Mouse (Mus musculus): ENCODE data around the gene Ptpn12. TPM values are rescaled to one million over a fixed set of nuclear protein-coding genes. Genes with fewer than 3 reads are reported as not detected.

Ptpn12 gene
- polyA plus RNA-seq, 1 experiment from 2014 or later, result 9.0 TPM

DNA sequence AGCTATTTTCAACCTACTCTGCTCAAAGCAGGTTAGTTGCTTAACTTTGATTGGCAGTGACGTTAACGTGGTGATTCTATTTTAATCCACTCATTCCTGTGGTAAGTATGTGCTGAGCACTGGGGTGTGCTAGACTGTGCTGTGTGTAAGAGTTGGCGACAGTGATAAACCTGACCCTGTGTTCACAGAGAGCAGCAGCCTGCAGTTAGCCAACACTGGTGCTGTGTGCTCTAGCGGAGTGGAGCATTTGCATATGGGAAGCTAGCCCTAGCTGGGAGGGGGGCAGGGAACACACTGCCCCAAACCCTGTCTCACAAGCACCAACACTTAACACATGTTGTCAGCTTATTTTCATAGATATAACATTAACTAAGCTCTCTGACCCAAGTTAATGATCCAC lies 87.8 kb downstream of the Ptpn12 start:
- H3K27me3 ChIP-seq (ENCODE audit: control insufficient read depth, insufficient read depth, low read depth, low read length), result no peaks in the 10 kb centered on the region
- H3K27ac ChIP-seq (ENCODE audit: low read length), result no peak overlapping the region
- no peak overlapping the region for H3K4me3 ChIP-seq (ENCODE audit: low read depth, low read length)
- no peaks in the 10 kb centered on the region for H3K9me3 ChIP-seq (replicated peaks; ENCODE audit: control insufficient read depth, low read length)
- WGBS (ENCODE audit: insufficient replicate concordance), result 17% methylated on average over 4 of the region's 4 CpGs
- H3K36me3 ChIP-seq (ENCODE audit: control insufficient read depth, insufficient read depth), result no peaks in the 10 kb centered on the region
- peaks cover 3% of the 10 kb centered on the region for H3K4me1 ChIP-seq (ENCODE audit: control insufficient read depth, low read depth, low read length)
- ATAC-seq (ENCODE audit: low read depth), result peak; percentile 62
- H3K4me2 ChIP-seq (ENCODE audit: low read depth, low read length), result no peak overlapping the region
- H3K9ac ChIP-seq (ENCODE audit: low read depth, low read length), result no peak overlapping the region

DNA sequence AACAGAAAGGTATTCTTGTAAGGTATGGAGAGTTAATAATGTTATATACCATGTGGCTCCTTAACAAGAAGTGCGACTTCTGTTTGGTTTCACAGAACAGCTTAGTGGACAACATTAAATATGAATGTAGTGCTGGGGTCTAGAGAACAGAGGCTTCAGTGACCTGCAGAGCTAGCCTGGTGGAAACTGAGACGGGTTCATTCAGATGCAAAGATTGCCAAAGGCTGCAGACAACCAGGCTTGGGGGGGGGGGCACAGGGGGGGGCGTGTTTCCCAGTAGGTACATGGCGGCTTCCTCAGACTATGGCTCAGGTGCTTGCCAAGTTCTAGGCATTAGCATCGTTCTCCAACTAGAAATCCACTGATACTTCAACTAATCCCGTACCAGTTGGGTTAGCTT lies 91.3 kb downstream of the Ptpn12 start:
- Histone ChIP-seq H3K9me3 (replicated peaks; ENCODE audit: control insufficient read depth, low read length) (no peaks in the 10 kb centered on the region), H3K9ac (ENCODE audit: low read depth, low read length) (no peak overlapping the region), H3K4me2 (ENCODE audit: low read depth, low read length) (no peak overlapping the region), H3K4me1 (ENCODE audit: control insufficient read depth, low read depth, low read length) (peaks cover 3% of the 10 kb centered on the region), H3K4me3 (ENCODE audit: low read depth, low read length) (no peak overlapping the region), H3K27ac (ENCODE audit: low read length) (no peak overlapping the region), H3K27me3 (ENCODE audit: control insufficient read depth, insufficient read depth, low read depth, low read length) (no peaks in the 10 kb centered on the region), H3K36me3 (ENCODE audit: control insufficient read depth, insufficient read depth) (no peaks in the 10 kb centered on the region)
- ATAC-seq (ENCODE audit: low read depth), result no peak
- WGBS (ENCODE audit: insufficient replicate concordance), result 79% methylated on average over 6 of the region's 6 CpGs

DNA sequence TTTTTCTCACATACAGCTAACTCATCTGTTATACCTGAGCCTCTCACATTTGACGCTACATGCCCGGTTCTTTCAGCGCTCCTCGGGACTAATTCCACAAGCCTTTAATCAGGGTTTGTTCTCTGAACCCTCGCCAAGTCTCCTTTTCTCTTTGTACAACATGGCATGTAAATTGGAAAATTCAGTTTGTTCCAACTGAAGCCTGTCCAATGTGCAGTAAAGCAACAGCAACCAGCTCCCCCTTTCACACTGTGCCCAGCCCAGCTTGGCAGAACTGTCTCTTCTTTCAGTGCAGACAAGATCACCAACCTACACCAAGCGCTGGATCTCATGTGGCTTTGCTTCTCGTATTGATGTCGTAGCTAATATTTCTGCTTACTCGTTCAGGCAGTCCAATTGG lies 92.4 kb downstream of the Ptpn12 start:
- Histone ChIP-seq H3K4me1 (ENCODE audit: control insufficient read depth, low read depth, low read length) (peaks cover 3% of the 10 kb centered on the region), H3K27ac (ENCODE audit: low read length) (no peak overlapping the region), H3K27me3 (ENCODE audit: control insufficient read depth, insufficient read depth, low read depth, low read length) (no peaks in the 10 kb centered on the region), H3K4me3 (ENCODE audit: low read depth, low read length) (no peak overlapping the region), H3K4me2 (ENCODE audit: low read depth, low read length) (no peak overlapping the region), H3K9ac (ENCODE audit: low read depth, low read length) (no peak overlapping the region), H3K36me3 (ENCODE audit: control insufficient read depth, insufficient read depth) (no peaks in the 10 kb centered on the region), H3K9me3 (replicated peaks; ENCODE audit: control insufficient read depth, low read length) (no peaks in the 10 kb centered on the region)
- ATAC-seq (ENCODE audit: low read depth), result no peak
- 80% methylated on average over 9 of the region's 9 CpGs for WGBS (ENCODE audit: insufficient replicate concordance)

DNA sequence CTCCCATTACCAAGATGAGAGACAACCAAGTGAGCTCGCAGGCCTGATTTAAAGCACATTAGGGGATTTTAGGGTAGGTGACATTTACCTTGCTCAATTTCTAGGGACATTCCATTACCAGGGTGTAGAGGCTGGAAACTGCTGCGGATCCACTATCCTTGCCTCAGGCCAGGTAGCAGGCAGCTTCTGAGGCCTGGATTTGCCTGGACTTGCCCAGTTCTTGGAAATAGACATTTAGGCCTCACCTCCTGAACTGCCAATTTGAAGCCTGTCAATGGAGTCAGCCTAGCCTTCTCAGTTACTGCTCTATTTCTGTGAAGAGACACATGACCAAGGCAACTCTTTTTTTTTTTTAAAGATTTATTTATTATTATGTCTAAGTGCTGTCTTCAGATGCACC lies 94.8 kb downstream of the Ptpn12 start:
- no peak overlapping the region for H3K4me2 ChIP-seq (ENCODE audit: low read depth, low read length)
- 81% methylated on average over 2 of the region's 2 CpGs for WGBS (ENCODE audit: insufficient replicate concordance)
- no peak overlapping the region for H3K27ac ChIP-seq (ENCODE audit: low read length)
- H3K27me3 ChIP-seq (ENCODE audit: control insufficient read depth, insufficient read depth, low read depth, low read length), result no peaks in the 10 kb centered on the region
- H3K9me3 ChIP-seq (replicated peaks; ENCODE audit: control insufficient read depth, low read length), result no peaks in the 10 kb centered on the region
- H3K9ac ChIP-seq (ENCODE audit: low read depth, low read length), result no peak overlapping the region
- H3K36me3 ChIP-seq (ENCODE audit: control insufficient read depth, insufficient read depth), result peaks cover 3% of the 10 kb centered on the region; the same call in 1 of the 2 replicates
- no peak for ATAC-seq (ENCODE audit: low read depth)
- H3K4me3 ChIP-seq (ENCODE audit: low read depth, low read length), result no peak overlapping the region
- H3K4me1 ChIP-seq (ENCODE audit: control insufficient read depth, low read depth, low read length), result peaks cover under 1% of the 10 kb centered on the region

DNA sequence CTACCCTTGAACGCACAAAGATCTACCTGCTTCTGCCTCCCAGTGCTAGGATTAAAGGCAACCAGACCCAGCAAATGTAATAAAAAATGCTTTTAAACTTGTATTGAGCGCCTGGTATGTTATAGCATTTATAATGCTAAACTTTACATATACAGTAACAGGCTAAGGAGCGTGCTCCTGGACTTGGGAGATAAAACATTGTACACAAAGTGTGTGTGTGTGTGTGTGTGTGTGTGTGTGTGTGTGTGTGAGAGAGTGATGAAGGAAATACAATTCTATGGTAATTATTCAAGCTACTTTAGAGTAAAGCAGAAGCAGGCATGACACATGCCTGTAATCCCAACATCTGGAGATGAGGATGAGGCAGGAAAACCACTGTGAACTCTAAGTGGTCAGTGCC lies 99.4 kb downstream of the Ptpn12 start, which contains the start of gene Rsbn1l:
Gene Rsbn1l (minus strand): TSS at position 101 of the 400 bp plus-strand sequence.
- peak within 1 kb of the TSS; percentile 20 for H3K4me3 ChIP-seq (ENCODE audit: low read depth, low read length)
- H3K4me2 ChIP-seq (ENCODE audit: low read depth, low read length), result peak within 1 kb of the TSS; percentile 42
- H3K9me3 ChIP-seq (replicated peaks; ENCODE audit: control insufficient read depth, low read length), result no peaks in the 10 kb centered on the region
- H3K9ac ChIP-seq (ENCODE audit: low read depth, low read length), result peak within 1 kb of the TSS; percentile 32
- H3K36me3 ChIP-seq (ENCODE audit: control insufficient read depth, insufficient read depth), result peaks cover 5% of the 10 kb centered on the region; the same call in 1 of the 2 replicates
- peak within 1 kb of the TSS; percentile 68 for H3K27ac ChIP-seq (ENCODE audit: low read length)
- H3K27me3 ChIP-seq (ENCODE audit: control insufficient read depth, insufficient read depth, low read depth, low read length), result no peaks in the 10 kb centered on the region
- peaks cover 15% of the 10 kb centered on the region for H3K4me1 ChIP-seq (ENCODE audit: control insufficient read depth, low read depth, low read length)
- ATAC-seq (ENCODE audit: low read depth), result no peak
- WGBS (ENCODE audit: insufficient replicate concordance), result 84% methylated on average over 3 of the region's 3 CpGs

DNA sequence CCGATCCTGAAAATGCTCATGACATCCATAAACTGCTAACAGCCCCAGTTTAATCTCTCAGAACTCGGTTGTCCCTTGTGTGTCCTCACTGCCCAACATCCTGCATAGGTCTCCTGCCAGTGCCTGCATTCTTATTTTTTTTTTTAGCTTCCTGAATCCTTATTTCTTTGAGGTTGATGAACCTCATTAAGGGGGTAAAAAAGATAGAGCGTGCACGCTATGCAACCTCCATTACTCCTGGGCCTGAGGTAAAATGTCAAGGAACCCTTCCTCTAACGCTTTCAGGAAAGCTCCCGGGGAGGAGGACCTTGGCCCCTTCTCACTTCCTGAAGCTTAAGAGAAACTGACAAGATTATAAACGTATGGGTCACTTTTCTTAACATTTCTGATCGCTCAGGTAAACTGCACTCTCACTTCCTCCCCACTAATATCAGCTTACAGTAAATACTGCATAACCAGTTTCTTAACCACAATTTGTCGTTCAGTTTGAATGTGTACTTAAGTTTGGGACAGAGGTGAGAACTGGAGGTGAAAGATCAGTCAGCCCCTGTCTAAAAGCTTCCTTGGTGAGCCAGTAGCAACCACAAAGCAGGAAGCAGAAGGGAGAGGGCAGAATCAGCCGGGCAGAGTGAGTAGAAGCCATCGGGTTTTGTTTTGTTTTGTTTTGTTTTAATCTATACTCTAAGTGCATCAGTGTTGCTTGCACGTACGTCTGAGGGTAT lies 100.4 kb downstream of the Ptpn12 start:
- Histone ChIP-seq H3K4me3 (ENCODE audit: low read depth, low read length) (peak overlapping the region; percentile 20), H3K27ac (ENCODE audit: low read length) (peak overlapping the region; percentile 68), H3K4me1 (ENCODE audit: control insufficient read depth, low read depth, low read length) (peaks cover 15% of the 10 kb centered on the region), H3K36me3 (ENCODE audit: control insufficient read depth, insufficient read depth) (peaks cover 5% of the 10 kb centered on the region; the same call in 1 of the 2 replicates), H3K4me2 (ENCODE audit: low read depth, low read length) (peak overlapping the region; percentile 42), H3K9ac (ENCODE audit: low read depth, low read length) (peak overlapping the region; percentile 32), H3K9me3 (replicated peaks; ENCODE audit: control insufficient read depth, low read length) (no peaks in the 10 kb centered on the region), H3K27me3 (ENCODE audit: control insufficient read depth, insufficient read depth, low read depth, low read length) (no peaks in the 10 kb centered on the region)
- 16% methylated on average over 13 of the region's 13 CpGs for WGBS (ENCODE audit: insufficient replicate concordance)
- no peak for ATAC-seq (ENCODE audit: low read depth)

DNA sequence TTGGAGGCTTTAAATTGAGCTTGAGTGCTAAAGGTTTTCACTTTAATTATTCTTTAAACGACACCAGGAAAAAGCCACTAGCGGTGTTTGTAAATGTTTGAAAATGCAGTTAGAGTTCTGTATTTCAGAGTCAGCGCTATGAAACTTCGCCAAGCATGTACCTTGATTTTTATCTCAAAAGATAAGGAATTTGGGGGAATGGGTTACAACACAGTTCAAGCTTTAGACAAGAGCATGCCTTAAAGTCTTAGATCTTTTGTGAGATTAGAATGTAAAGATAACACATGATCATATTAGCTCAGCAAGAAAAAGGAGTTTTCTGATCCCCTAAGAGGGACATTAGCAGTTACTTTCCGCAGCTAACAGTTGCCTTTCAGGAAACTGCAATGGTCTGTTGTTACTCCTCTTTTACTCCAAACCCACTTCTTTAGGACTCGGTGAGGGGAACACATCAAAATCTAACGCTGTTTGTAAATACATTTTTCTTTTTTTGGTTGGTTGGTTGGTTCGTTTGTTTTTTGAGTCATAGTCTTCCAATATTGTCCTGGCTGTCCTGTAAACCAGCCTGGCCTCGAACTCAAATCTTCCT lies 103.3 kb downstream of the Ptpn12 start:
- peak overlapping the region; percentile 63 for H3K4me2 ChIP-seq (ENCODE audit: low read depth, low read length)
- H3K9ac ChIP-seq (ENCODE audit: low read depth, low read length), result peak overlapping the region; percentile 79
- WGBS (ENCODE audit: insufficient replicate concordance), result 4% methylated on average over 9 of the region's 9 CpGs
- no peaks in the 10 kb centered on the region for H3K9me3 ChIP-seq (replicated peaks; ENCODE audit: control insufficient read depth, low read length)
- H3K4me1 ChIP-seq (ENCODE audit: control insufficient read depth, low read depth, low read length), result peaks cover 23% of the 10 kb centered on the region
- ATAC-seq (ENCODE audit: low read depth), result no peak
- peak overlapping the region; percentile 95 for H3K4me3 ChIP-seq (ENCODE audit: low read depth, low read length)
- H3K27me3 ChIP-seq (ENCODE audit: control insufficient read depth, insufficient read depth, low read depth, low read length), result no peaks in the 10 kb centered on the region
- peaks cover 5% of the 10 kb centered on the region; the same call in 1 of the 2 replicates for H3K36me3 ChIP-seq (ENCODE audit: control insufficient read depth, insufficient read depth)
- peak overlapping the region; percentile 94 for H3K27ac ChIP-seq (ENCODE audit: low read length)

DNA sequence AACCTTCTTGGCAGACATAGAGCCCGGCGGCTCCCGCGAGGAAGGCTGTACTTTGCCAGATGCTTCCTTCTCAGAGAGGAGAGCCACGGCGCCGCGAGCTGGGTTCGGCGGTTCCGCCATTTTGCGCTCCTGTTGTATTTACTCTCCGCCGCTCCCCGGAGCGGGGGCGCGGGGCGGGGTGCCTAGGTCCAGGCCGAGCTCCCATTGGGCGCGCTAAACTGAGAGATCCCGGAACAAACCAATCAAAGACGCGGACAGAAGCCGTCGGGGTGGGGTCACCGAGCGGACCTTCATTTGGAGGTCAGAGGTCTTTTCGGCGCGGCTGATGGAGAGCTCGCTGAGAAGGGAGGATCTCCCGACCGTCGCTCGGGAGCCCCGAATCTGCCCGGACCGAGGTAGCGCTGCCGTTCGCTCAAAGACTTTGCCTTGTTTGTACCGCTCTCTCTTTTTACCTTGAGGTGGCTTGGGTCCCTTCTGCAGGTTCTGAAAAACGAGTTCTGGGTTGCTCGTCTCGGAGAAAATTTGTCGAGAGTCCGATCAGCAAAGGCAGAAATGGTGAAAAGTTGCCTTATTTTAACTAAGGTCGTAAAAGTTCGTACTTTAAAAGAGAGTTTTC lies 103.9 kb downstream of the Ptpn12 start:
- H3K9me3 ChIP-seq (replicated peaks; ENCODE audit: control insufficient read depth, low read length), result no peaks in the 10 kb centered on the region
- peaks cover 26% of the 10 kb centered on the region for H3K4me1 ChIP-seq (ENCODE audit: control insufficient read depth, low read depth, low read length)
- ATAC-seq (ENCODE audit: low read depth), result peak; percentile 99
- H3K9ac ChIP-seq (ENCODE audit: low read depth, low read length), result peak overlapping the region; percentile 97
- peak overlapping the region; percentile 75 for H3K4me2 ChIP-seq (ENCODE audit: low read depth, low read length)
- no peaks in the 10 kb centered on the region for H3K27me3 ChIP-seq (ENCODE audit: control insufficient read depth, insufficient read depth, low read depth, low read length)
- peak overlapping the region; percentile 94 for H3K27ac ChIP-seq (ENCODE audit: low read length)
- under 1% methylated on average over 51 of the region's 51 CpGs for WGBS (ENCODE audit: insufficient replicate concordance)
- peak overlapping the region; percentile 95 for H3K4me3 ChIP-seq (ENCODE audit: low read depth, low read length)
- peaks cover 4% of the 10 kb centered on the region; the same call in 1 of the 2 replicates for H3K36me3 ChIP-seq (ENCODE audit: control insufficient read depth, insufficient read depth)
